Mouse (Mus musculus) kidney, embryonic 16.5 days (tissue): ENCODE data around the gene Prlh. TPM values are rescaled to one million over a fixed set of nuclear protein-coding genes. Genes with fewer than 3 reads are reported as not detected.
A peak's percentile ranks its signal among the peaks of the same experiment; 100 is the strongest.

ENCODE experiments used
- ATAC-seq: fragments of 200-750 bp; cut with Nextera tagmentation; 2 replicates; pipeline ENCODE4 v1.8.0; 2017; ENCODE audit warnings: moderate TSS enrichment; ENCODE audit not compliant: low FRiP score, low TSS enrichment
- H3K27ac ChIP-seq: fragments of 300-500 bp; sonication (generic); 2 replicates; pipeline ENCODE4 v1.5.1; 2014; ENCODE audit warnings: low read length
- H3K27me3 ChIP-seq: fragments of 300-500 bp; sonication (generic); 2 replicates; pipeline ENCODE4 v1.6.1; 2014; ENCODE audit warnings: low read length, control low read depth, mixed read lengths; ENCODE audit not compliant: insufficient read depth
- H3K36me3 ChIP-seq: fragments of 300-500 bp; sonication (generic); 2 replicates; pipeline ENCODE4 v1.6.1; 2014; ENCODE audit warnings: low read length, control low read depth, mixed read lengths; ENCODE audit not compliant: insufficient read depth
- H3K4me1 ChIP-seq: fragments of 300-500 bp; sonication (generic); 2 replicates; pipeline ENCODE4 v1.6.1; 2014; ENCODE audit warnings: low read length, control low read depth, mixed read lengths; ENCODE audit not compliant: insufficient read depth
- H3K4me2 ChIP-seq: fragments of 300-500 bp; sonication (generic); replicated peaks from 2 replicates; pipeline ENCODE4 v1.6.1; 2014; ENCODE audit warnings: low read depth, low read length
- H3K4me3 ChIP-seq: fragments of 300-500 bp; sonication (generic); 2 replicates; pipeline ENCODE4 v1.5.1; 2014; ENCODE audit warnings: mild to moderate bottlenecking, low read length
- H3K9ac ChIP-seq: fragments of 300-500 bp; sonication (generic); replicated peaks from 2 replicates; pipeline ENCODE4 v1.6.1; 2014; ENCODE audit warnings: low read length
- H3K9me3 ChIP-seq: fragments of 300-500 bp; sonication (generic); 2 replicates; pipeline ENCODE4 v1.6.1; 2016; ENCODE audit warnings: low read length, control low read depth
- WGBS: fragments of 180-500 bp; shearing (Covaris S2); extraction: QIAGEN DNeasy Blood & Tissue Kit; methylation state at CpG from one replicate; pipeline ENCODE4 v1.1.7; 2014; 5-methylcytosine and 5-hydroxymethylcytosine counted together
- polyA plus RNA-seq: library from polyadenylated mRNA; unstranded; fragments of >200 nt; fragmentation: Nextera tagmentation; extraction: Ambion mirVana; gene quantifications from 2 replicates; pipeline ENCODE4 v1.2.1, GENCODE M21; 2015

Gene Prlh
- polyA plus RNA-seq, 1 experiment from 2014 or later = not detected

- Histone ChIP-seq H3K27me3 (no peaks in the 10 kb centered on the region), H3K9me3 (peaks cover 7% of the 10 kb centered on the region; the same call in 1 of the 2 replicates), H3K4me1 (peaks cover 14% of the 10 kb centered on the region; the same call in 1 of the 2 replicates), H3K4me3 (no peak overlapping the region), H3K4me2 (no peak overlapping the region), H3K27ac (no peak overlapping the region), H3K36me3 (no peaks in the 10 kb centered on the region), H3K9ac (no peak overlapping the region)
- 88% methylated on average over 5 of the region's 5 CpGs for WGBS
- no peak for ATAC-seq
Observed at GRCm38 (mm10) chr1:90997641-90998040, 44.7 kb downstream of the Prlh start.

GRCm38 (mm10) chr1:90998268-90998890 lies 45.5 kb downstream of the Prlh start, which contains the start of gene Lrrfip1:
Gene Lrrfip1, plus strand, starts transcription at chr1:90998737.
- Histone ChIP-seq H3K36me3 (no peaks in the 10 kb centered on the region), H3K4me1 (peaks cover 14% of the 10 kb centered on the region; the same call in 1 of the 2 replicates), H3K4me2 (peak within 1 kb of the TSS; percentile 100), H3K27me3 (no peaks in the 10 kb centered on the region), H3K9me3 (peaks cover 7% of the 10 kb centered on the region; the same call in 1 of the 2 replicates), H3K27ac (no peak within 1 kb of the TSS), H3K4me3 (peak within 1 kb of the TSS; percentile 72), H3K9ac (peak within 1 kb of the TSS; percentile 84)
- WGBS = 2% methylated on average over 57 of the region's 59 CpGs
- peak; percentile 80 for ATAC-seq

- H3K27ac ChIP-seq = no peak overlapping the region
- peak; percentile 72 for ATAC-seq
- 1% methylated on average over 39 of the region's 41 CpGs for WGBS
Observed at GRCm38 (mm10) chr1:90998891-90999611, 46.1 kb downstream of the Prlh start.

GRCm38 (mm10) chr1:90999911-91000601 lies 47.1 kb downstream of the Prlh start:
- H3K4me2 ChIP-seq = peak overlapping the region; percentile 100
- 0 out of 2 replicates have a peak overlapping the region, but pooled peaks have one; percentile 24 for H3K9ac ChIP-seq
- no peaks in the 10 kb centered on the region for H3K27me3 ChIP-seq
- peaks cover 14% of the 10 kb centered on the region; the same call in 1 of the 2 replicates for H3K4me1 ChIP-seq
- H3K9me3 ChIP-seq = peaks cover 7% of the 10 kb centered on the region; the same call in 1 of the 2 replicates
- H3K27ac ChIP-seq = no peak overlapping the region
- no peak for ATAC-seq
- no peaks in the 10 kb centered on the region for H3K36me3 ChIP-seq
- WGBS = 62% methylated on average over 10 of the region's 10 CpGs
- H3K4me3 ChIP-seq = peak overlapping the region; percentile 72; the same call in 1 of the 2 replicates

More at GRCm38 (mm10) chr1:90998891-90999611, 46.1 kb downstream of the Prlh start:
- Histone ChIP-seq H3K36me3 (no peaks in the 10 kb centered on the region), H3K4me2 (peak overlapping the region; percentile 100), H3K4me3 (peak overlapping the region; percentile 72), H3K9ac (peak overlapping the region; percentile 84), H3K9me3 (peaks cover 7% of the 10 kb centered on the region; the same call in 1 of the 2 replicates), H3K27me3 (no peaks in the 10 kb centered on the region), H3K4me1 (peaks cover 14% of the 10 kb centered on the region; the same call in 1 of the 2 replicates)

- no peak for ATAC-seq
- Histone ChIP-seq H3K4me3 (no peak overlapping the region), H3K4me2 (no peak overlapping the region), H3K9ac (no peak overlapping the region), H3K27ac (no peak overlapping the region), H3K4me1 (peaks cover 14% of the 10 kb centered on the region; the same call in 1 of the 2 replicates), H3K9me3 (peaks cover 3% of the 10 kb centered on the region; the same call in 1 of the 2 replicates), H3K27me3 (no peaks in the 10 kb centered on the region), H3K36me3 (no peaks in the 10 kb centered on the region)
- WGBS = 83% methylated on average over 3 of the region's 3 CpGs
Observed at GRCm38 (mm10) chr1:91001101-91001500, 48.2 kb downstream of the Prlh start.

- WGBS = 80% methylated on average over 3 of the region's 3 CpGs
- Histone ChIP-seq H3K27ac (no peak overlapping the region), H3K9me3 (no peaks in the 10 kb centered on the region), H3K27me3 (no peaks in the 10 kb centered on the region), H3K4me1 (peaks cover 14% of the 10 kb centered on the region; the same call in 1 of the 2 replicates), H3K9ac (no peak overlapping the region), H3K4me2 (no peak overlapping the region), H3K36me3 (no peaks in the 10 kb centered on the region), H3K4me3 (no peak overlapping the region)
- ATAC-seq = no peak
Observed at GRCm38 (mm10) chr1:91001871-91002539, 49.1 kb downstream of the Prlh start.

- Histone ChIP-seq H3K9ac (no peak overlapping the region), H3K4me2 (no peak overlapping the region), H3K27ac (no peak overlapping the region), H3K27me3 (no peaks in the 10 kb centered on the region), H3K9me3 (no peaks in the 10 kb centered on the region), H3K4me1 (peaks cover 14% of the 10 kb centered on the region; the same call in 1 of the 2 replicates), H3K36me3 (no peaks in the 10 kb centered on the region), H3K4me3 (no peak overlapping the region)
- no peak for ATAC-seq
- WGBS = 84% methylated on average over 3 of the region's 3 CpGs
Observed at GRCm38 (mm10) chr1:91002641-91003040, 49.7 kb downstream of the Prlh start.
